Mouse (Mus musculus) midbrain, embryonic 16.5 days (tissue): ENCODE results near the gene Emsy. TPM values are rescaled to one million over a fixed set of nuclear protein-coding genes. Genes with fewer than 3 reads are reported as not detected.

Experiments
- ATAC-seq: fragments of 200-750 bp; cut with Nextera tagmentation; 2 replicates; pipeline ENCODE4 v1.8.0; 2017; ENCODE audit warnings: moderate TSS enrichment
- H3K27ac ChIP-seq: fragments of 300-500 bp; sonication (generic); 2 replicates; pipeline ENCODE4 v1.5.1; 2014; ENCODE audit warnings: mild to moderate bottlenecking, low read length, mixed read lengths
- H3K27me3 ChIP-seq: fragments of 300-500 bp; sonication (generic); 2 replicates; pipeline ENCODE4 v1.6.1; 2014; ENCODE audit warnings: low read depth, low read length, mixed read lengths; ENCODE audit not compliant: control insufficient read depth, insufficient read depth
- H3K36me3 ChIP-seq: fragments of 300-500 bp; sonication (generic); 2 replicates; pipeline ENCODE4 v1.6.1; 2014; ENCODE audit warnings: mild to moderate bottlenecking, low read length, moderate library complexity, mixed read lengths; ENCODE audit not compliant: control insufficient read depth, insufficient read depth
- H3K4me1 ChIP-seq: fragments of 300-500 bp; sonication (generic); 2 replicates; pipeline ENCODE4 v1.6.1; 2014; ENCODE audit warnings: mild to moderate bottlenecking, low read length, mixed read lengths; ENCODE audit not compliant: control insufficient read depth, insufficient read depth
- H3K4me2 ChIP-seq: fragments of 300-500 bp; sonication (generic); 2 replicates; pipeline ENCODE4 v1.6.1; 2014; ENCODE audit warnings: mild to moderate bottlenecking, low read length, mixed read lengths
- H3K4me3 ChIP-seq: fragments of 300-500 bp; sonication (generic); 2 replicates; pipeline ENCODE4 v1.5.1; 2014; ENCODE audit warnings: low read depth, mild to moderate bottlenecking, low read length, moderate library complexity, mixed read lengths
- H3K9ac ChIP-seq: fragments of 300-500 bp; sonication (generic); 2 replicates; pipeline ENCODE4 v1.6.1; 2014; ENCODE audit warnings: low read depth, low read length, mixed read lengths
- H3K9me3 ChIP-seq: fragments of 300-500 bp; sonication (generic); replicated peaks from 2 replicates; pipeline ENCODE4 v1.6.1; 2014; ENCODE audit warnings: mild to moderate bottlenecking, low read length, mixed read lengths; ENCODE audit not compliant: control insufficient read depth, poor library complexity, severe bottlenecking
- WGBS: fragments of 180-500 bp; shearing (Covaris S2); extraction: QIAGEN DNeasy Blood & Tissue Kit; methylation state at CpG from one replicate; pipeline ENCODE4 v1.1.7; 2014; 5-methylcytosine and 5-hydroxymethylcytosine counted together
- polyA plus RNA-seq: library from polyadenylated mRNA; unstranded; fragments of >200 nt; fragmentation: Nextera tagmentation; extraction: Ambion mirVana; gene quantifications from 2 replicates; pipeline ENCODE4 v1.2.1, GENCODE M21; 2015

The Emsy gene
- polyA plus RNA-seq, 1 experiment from 2014 or later = 40.0 TPM

GRCm38 (mm10) chr7:98579731-98580130, 76.9 kb downstream of the Emsy start:
- Histone ChIP-seq H3K4me3 (no peak overlapping the region), H3K27me3 (no peaks in the 10 kb centered on the region), H3K4me1 (no peaks in the 10 kb centered on the region), H3K9me3 (no peaks in the 10 kb centered on the region), H3K4me2 (no peak overlapping the region), H3K9ac (no peak overlapping the region), H3K27ac (no peak overlapping the region), H3K36me3 (no peaks in the 10 kb centered on the region)
- no peak for ATAC-seq
- 87% methylated on average over 6 of the region's 6 CpGs for WGBS

- Histone ChIP-seq H3K27ac (no peak overlapping the region), H3K27me3 (no peaks in the 10 kb centered on the region), H3K4me2 (no peak overlapping the region), H3K4me1 (no peaks in the 10 kb centered on the region), H3K4me3 (no peak overlapping the region), H3K36me3 (no peaks in the 10 kb centered on the region), H3K9ac (no peak overlapping the region), H3K9me3 (no peaks in the 10 kb centered on the region)
- 97% methylated on average over 1 of the region's 1 CpGs for WGBS
- no peak for ATAC-seq
Observed at GRCm38 (mm10) chr7:98577461-98577860, 79.1 kb downstream of the Emsy start.

GRCm38 (mm10) chr7:98575651-98576239, 80.8 kb downstream of the Emsy start:
- H3K9ac ChIP-seq = no peak overlapping the region
- H3K9me3 ChIP-seq = no peaks in the 10 kb centered on the region
- 98% methylated on average over 3 of the region's 3 CpGs for WGBS
- ATAC-seq = no peak
- no peak overlapping the region for H3K4me3 ChIP-seq
- H3K27ac ChIP-seq = no peak overlapping the region
- H3K27me3 ChIP-seq = no peaks in the 10 kb centered on the region
- no peaks in the 10 kb centered on the region for H3K4me1 ChIP-seq
- no peak overlapping the region for H3K4me2 ChIP-seq
- H3K36me3 ChIP-seq = no peaks in the 10 kb centered on the region

GRCm38 (mm10) chr7:98574771-98575191, 81.8 kb downstream of the Emsy start:
- no peak for ATAC-seq
- Histone ChIP-seq H3K4me1 (no peaks in the 10 kb centered on the region), H3K4me2 (no peak overlapping the region), H3K36me3 (no peaks in the 10 kb centered on the region), H3K9me3 (no peaks in the 10 kb centered on the region), H3K27me3 (no peaks in the 10 kb centered on the region), H3K4me3 (no peak overlapping the region), H3K27ac (no peak overlapping the region), H3K9ac (no peak overlapping the region)
- WGBS = 98% methylated on average over 2 of the region's 2 CpGs

- WGBS = 91% methylated on average over 7 of the region's 7 CpGs
- H3K9me3 ChIP-seq = no peaks in the 10 kb centered on the region
- no peak overlapping the region for H3K4me2 ChIP-seq
- no peaks in the 10 kb centered on the region for H3K4me1 ChIP-seq
- H3K9ac ChIP-seq = no peak overlapping the region
- no peak overlapping the region for H3K4me3 ChIP-seq
- no peaks in the 10 kb centered on the region for H3K36me3 ChIP-seq
- no peak for ATAC-seq
- H3K27me3 ChIP-seq = no peaks in the 10 kb centered on the region
- no peak overlapping the region for H3K27ac ChIP-seq
Observed at GRCm38 (mm10) chr7:98574271-98574670, 82.3 kb downstream of the Emsy start.

GRCm38 (mm10) chr7:98573231-98573781, 83.3 kb downstream of the Emsy start:
- Histone ChIP-seq H3K9ac (no peak overlapping the region), H3K36me3 (no peaks in the 10 kb centered on the region), H3K4me1 (no peaks in the 10 kb centered on the region), H3K9me3 (no peaks in the 10 kb centered on the region), H3K27me3 (no peaks in the 10 kb centered on the region), H3K4me2 (no peak overlapping the region), H3K4me3 (no peak overlapping the region), H3K27ac (no peak overlapping the region)
- ATAC-seq = no peak
- WGBS = 68% methylated on average over 10 of the region's 10 CpGs

GRCm38 (mm10) chr7:98572223-98572868, 84.2 kb downstream of the Emsy start:
- 0 out of 2 replicates have a peak overlapping the region, but pooled peaks have one; percentile 4 for H3K27ac ChIP-seq
- WGBS = 42% methylated on average over 10 of the region's 10 CpGs
- ATAC-seq = no peak

GRCm38 (mm10) chr7:98570824-98571505, 85.6 kb downstream of the Emsy start:
- 73% methylated on average over 8 of the region's 8 CpGs for WGBS

More at GRCm38 (mm10) chr7:98572223-98572868, 84.2 kb downstream of the Emsy start:
- Histone ChIP-seq H3K9ac (no peak overlapping the region), H3K36me3 (no peaks in the 10 kb centered on the region), H3K9me3 (no peaks in the 10 kb centered on the region), H3K4me2 (no peak overlapping the region), H3K27me3 (no peaks in the 10 kb centered on the region), H3K4me3 (no peak overlapping the region), H3K4me1 (no peaks in the 10 kb centered on the region)

GRCm38 (mm10) chr7:98567056-98567455, 89.5 kb downstream of the Emsy start:
- Histone ChIP-seq H3K27me3 (no peaks in the 10 kb centered on the region), H3K4me3 (no peak overlapping the region), H3K27ac (no peak overlapping the region), H3K4me1 (no peaks in the 10 kb centered on the region), H3K36me3 (no peaks in the 10 kb centered on the region), H3K9ac (no peak overlapping the region), H3K4me2 (no peak overlapping the region), H3K9me3 (no peaks in the 10 kb centered on the region)
- 56% methylated on average over 5 of the region's 5 CpGs for WGBS
- no peak for ATAC-seq

More at GRCm38 (mm10) chr7:98570824-98571505, 85.6 kb downstream of the Emsy start:
- Histone ChIP-seq H3K27me3 (no peaks in the 10 kb centered on the region), H3K4me3 (no peak overlapping the region), H3K9me3 (no peaks in the 10 kb centered on the region), H3K36me3 (no peaks in the 10 kb centered on the region), H3K4me2 (no peak overlapping the region), H3K4me1 (no peaks in the 10 kb centered on the region), H3K27ac (no peak overlapping the region), H3K9ac (no peak overlapping the region)
- no peak for ATAC-seq
